Mouse (Mus musculus) myocyte (in vitro differentiated cells): ENCODE results near the gene Crat. TPM values are rescaled to one million over a fixed set of nuclear protein-coding genes. Genes with fewer than 3 reads are reported as not detected.

Source experiments
- H3K27me3 ChIP-seq: one replicate; pipeline ENCODE4 v1.6.1; 2011; ENCODE audit not compliant: control insufficient read depth, insufficient read depth, insufficient read length
- H3K36me3 ChIP-seq: one replicate; pipeline ENCODE4 v1.6.1; 2011; ENCODE audit not compliant: control insufficient read depth, insufficient read depth
- H3K4me2 ChIP-seq: one replicate; pipeline ENCODE4 v1.6.1; 2011; ENCODE audit warnings: low read depth, control low read depth
- H3K4me3 ChIP-seq: one replicate; pipeline ENCODE4 v1.5.1; 2011; ENCODE audit warnings: mild to moderate bottlenecking, control low read depth, moderate library complexity
- H3K79me2 ChIP-seq: one replicate; pipeline ENCODE4 v1.6.1; 2011; ENCODE audit not compliant: control insufficient read depth, insufficient read depth
- H3ac ChIP-seq: one replicate; pipeline ENCODE4 v1.6.1; 2011; ENCODE audit not compliant: control insufficient read depth, insufficient read length
- CEBPB ChIP-seq: IDR thresholded peaks from 2 replicates; pipeline ENCODE4 v1.6.1; 2011; ENCODE audit warnings: mild to moderate bottlenecking, moderate library complexity; ENCODE audit not compliant: poor library complexity, insufficient read depth, severe bottlenecking
- E2F4 ChIP-seq: IDR thresholded peaks from one replicate; pipeline ENCODE4 v1.6.1; 2011; ENCODE audit warnings: mild to moderate bottlenecking, control low read depth, moderate library complexity; ENCODE audit not compliant: insufficient read depth
- MAX ChIP-seq: IDR thresholded peaks from one replicate; pipeline ENCODE4 v1.6.1; 2011; ENCODE audit warnings: low read depth, mild to moderate bottlenecking, control low read depth
- MYOD1 ChIP-seq, 3 experiments: IDR thresholded peaks; one replicate each; pipeline ENCODE4 v1.6.1; 2011; ENCODE audit warnings: control low read depth in 2 of 3, low read depth in 2 of 3, mild to moderate bottlenecking in 2 of 3, moderate library complexity in 1 of 3; ENCODE audit not compliant: insufficient read length in 2 of 3, control insufficient read depth in 1 of 3
- MYOG ChIP-seq, 3 experiments: IDR thresholded peaks; one replicate each; pipeline ENCODE4 v1.6.1; 2011; ENCODE audit warnings: control low read depth in 2 of 3, low read depth in 2 of 3, mild to moderate bottlenecking in 2 of 3; ENCODE audit not compliant: insufficient read length in 2 of 3, control insufficient read depth in 1 of 3, insufficient read depth in 1 of 3
- POLR2A ChIP-seq: IDR thresholded peaks from one replicate; pipeline ENCODE4 v1.6.1; 2011; ENCODE audit warnings: low read depth, mild to moderate bottlenecking, control low read depth, moderate library complexity; ENCODE audit not compliant: insufficient read length
- POLR2AphosphoS2 ChIP-seq: IDR thresholded peaks from one replicate; pipeline ENCODE4 v1.6.1; 2011; ENCODE audit warnings: low read depth, control low read depth; ENCODE audit not compliant: insufficient read length
- REST ChIP-seq: IDR thresholded peaks from one replicate; pipeline ENCODE4 v1.6.1; 2011; ENCODE audit warnings: mild to moderate bottlenecking, control low read depth, moderate library complexity; ENCODE audit not compliant: insufficient read depth, insufficient read length
- SRF ChIP-seq: IDR thresholded peaks from one replicate; pipeline ENCODE4 v1.6.1; 2011; ENCODE audit warnings: low read depth; ENCODE audit not compliant: control insufficient read depth, insufficient read length
- TCF12 ChIP-seq: IDR thresholded peaks from one replicate; pipeline ENCODE4 v1.6.1; 2011; ENCODE audit warnings: mild to moderate bottlenecking, control low read depth; ENCODE audit not compliant: poor library complexity, insufficient read depth, severe bottlenecking
- TCF3 ChIP-seq: IDR thresholded peaks from one replicate; pipeline ENCODE4 v1.6.1; 2011; ENCODE audit warnings: low read depth, control low read depth; ENCODE audit not compliant: insufficient read length
- USF1 ChIP-seq: IDR thresholded peaks from one replicate; pipeline ENCODE4 v1.6.1; 2011; ENCODE audit warnings: low read depth, mild to moderate bottlenecking, control low read depth, moderate library complexity
- polyA plus RNA-seq: library from polyadenylated mRNA; unstranded; fragments of >200 nt; fragmentation: generic; extraction: Trizol; gene quantifications from one replicate; pipeline ENCODE4 v1.2.1, GENCODE M21; 2012; ENCODE audit warnings: missing spikeins

Gene Crat
- polyA plus RNA-seq, 1 experiment = 42.2 TPM

GRCm38 (mm10) chr2:30379307-30379706 lies 36.3 kb downstream of the Crat start:
- no peak overlapping the region for H3ac ChIP-seq
- no peak overlapping the region for H3K4me2 ChIP-seq
- no peaks in the 10 kb centered on the region for H3K27me3 ChIP-seq
- H3K4me3 ChIP-seq = no peak overlapping the region
- H3K36me3 ChIP-seq = peaks cover 12% of the 10 kb centered on the region
- TF ChIP-seq USF1 (no peak), TCF12 (no peak), CEBPB (no peak), MAX (no peak), REST (no peak), TCF3 (no peak)
- no peaks in the 10 kb centered on the region for H3K79me2 ChIP-seq

- H3K27me3 ChIP-seq = no peaks in the 10 kb centered on the region
- no peak overlapping the region for H3ac ChIP-seq
- no peaks in the 10 kb centered on the region for H3K79me2 ChIP-seq
- H3K4me2 ChIP-seq = no peak overlapping the region
- peaks cover 12% of the 10 kb centered on the region for H3K36me3 ChIP-seq
- TF ChIP-seq POLR2A (no peak), E2F4 (no peak), MYOG (IDR thresholded peaks at IDR 0.05; ENCODE audit: control insufficient read depth in 1 of 3, insufficient read depth in 1 of 3, insufficient read length in 2 of 3, low read depth in 2 of 3) (no peak), MAX (no peak), SRF (no peak), CEBPB (no peak), MYOD1 (IDR thresholded peaks at IDR 0.05; ENCODE audit: control insufficient read depth in 1 of 3, insufficient read length in 2 of 3, low read depth in 2 of 3) (no peak), REST (no peak), TCF3 (no peak), POLR2AphosphoS2 (no peak), USF1 (no peak), TCF12 (no peak)
- H3K4me3 ChIP-seq = no peak overlapping the region
These were observed 37.9 kb downstream of the Crat start for GRCm38 (mm10) chr2:30377721-30378120.

DNA sequence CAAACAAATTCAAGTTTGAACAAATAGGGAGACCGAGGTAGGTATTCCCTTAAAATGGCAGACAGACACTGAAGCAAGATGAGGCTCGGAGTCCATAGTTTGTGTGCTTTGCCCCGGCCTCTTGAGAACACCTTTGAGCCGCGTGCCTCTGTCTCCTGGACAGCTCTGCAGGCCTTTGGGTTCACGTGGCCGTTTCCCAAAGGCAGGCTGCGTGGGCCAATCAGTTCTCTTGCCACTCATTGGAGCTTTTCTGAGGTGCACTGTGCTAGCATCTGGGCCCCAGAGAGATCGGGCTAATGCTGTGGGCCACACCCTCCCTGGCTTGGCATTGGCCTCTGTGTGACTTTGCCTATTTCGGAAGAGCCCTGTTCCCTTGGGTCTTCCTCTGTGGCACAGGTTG lies 39.7 kb downstream of the Crat start:
- Histone ChIP-seq H3K27me3 (no peaks in the 10 kb centered on the region), H3ac (no peak overlapping the region), H3K4me2 (no peak overlapping the region), H3K79me2 (no peaks in the 10 kb centered on the region), H3K4me3 (no peak overlapping the region), H3K36me3 (peaks cover 16% of the 10 kb centered on the region)
- TF ChIP-seq CEBPB = no peak
- TF ChIP-seq MYOD1 (IDR thresholded peaks at IDR 0.05; ENCODE audit: control insufficient read depth in 1 of 3, insufficient read length in 2 of 3, low read depth in 2 of 3) = no peak
- TF ChIP-seq REST = no peak
- no peak for TF ChIP-seq E2F4
- no peak for TF ChIP-seq TCF3
- TF ChIP-seq POLR2A = no peak
- TF ChIP-seq USF1 = no peak
- TF ChIP-seq TCF12 = no peak
- no peak for TF ChIP-seq MAX
- TF ChIP-seq SRF = no peak
- no peak for TF ChIP-seq MYOG (IDR thresholded peaks at IDR 0.05; ENCODE audit: control insufficient read depth in 1 of 3, insufficient read depth in 1 of 3, insufficient read length in 2 of 3, low read depth in 2 of 3)
- no peak for TF ChIP-seq POLR2AphosphoS2

- Histone ChIP-seq H3K27me3 (no peaks in the 10 kb centered on the region), H3K4me3 (no peak overlapping the region), H3K36me3 (peaks cover 15% of the 10 kb centered on the region), H3K79me2 (no peaks in the 10 kb centered on the region), H3ac (no peak overlapping the region), H3K4me2 (no peak overlapping the region)
- no peak for TF ChIP-seq MYOG (IDR thresholded peaks at IDR 0.05; ENCODE audit: control insufficient read depth in 1 of 3, insufficient read depth in 1 of 3, insufficient read length in 2 of 3, low read depth in 2 of 3)
- no peak for TF ChIP-seq TCF3
- TF ChIP-seq E2F4 = no peak
- TF ChIP-seq USF1 = no peak
- no peak for TF ChIP-seq POLR2AphosphoS2
- no peak for TF ChIP-seq MAX
- no peak for TF ChIP-seq SRF
- TF ChIP-seq POLR2A = no peak
- no peak for TF ChIP-seq TCF12
- TF ChIP-seq MYOD1 (IDR thresholded peaks at IDR 0.05; ENCODE audit: control insufficient read depth in 1 of 3, insufficient read length in 2 of 3, low read depth in 2 of 3) = no peak
- TF ChIP-seq CEBPB = no peak
- no peak for TF ChIP-seq REST
These were observed 42.9 kb downstream of the Crat start for GRCm38 (mm10) chr2:30372726-30373125.

- Histone ChIP-seq H3K79me2 (peaks cover 3% of the 10 kb centered on the region), H3K36me3 (peaks cover 15% of the 10 kb centered on the region), H3K4me3 (no peak overlapping the region), H3K27me3 (no peaks in the 10 kb centered on the region), H3ac (no peak overlapping the region), H3K4me2 (no peak overlapping the region)
- no peak for TF ChIP-seq TCF12
- no peak for TF ChIP-seq TCF3
- TF ChIP-seq E2F4 = no peak
- TF ChIP-seq MYOD1 (IDR thresholded peaks at IDR 0.05; ENCODE audit: control insufficient read depth in 1 of 3, insufficient read length in 2 of 3, low read depth in 2 of 3) = no peak
- TF ChIP-seq MYOG (IDR thresholded peaks at IDR 0.05; ENCODE audit: control insufficient read depth in 1 of 3, insufficient read depth in 1 of 3, insufficient read length in 2 of 3, low read depth in 2 of 3) = no peak
- TF ChIP-seq CEBPB = no peak
- no peak for TF ChIP-seq POLR2A
- no peak for TF ChIP-seq REST
- no peak for TF ChIP-seq USF1
- no peak for TF ChIP-seq SRF
- TF ChIP-seq MAX = no peak
- TF ChIP-seq POLR2AphosphoS2 = no peak
These were observed 44.1 kb downstream of the Crat start for GRCm38 (mm10) chr2:30371544-30371943.
